Comparison of ENCODE assay signal across 9 mouse cellular contexts in the genomic region with DNA sequence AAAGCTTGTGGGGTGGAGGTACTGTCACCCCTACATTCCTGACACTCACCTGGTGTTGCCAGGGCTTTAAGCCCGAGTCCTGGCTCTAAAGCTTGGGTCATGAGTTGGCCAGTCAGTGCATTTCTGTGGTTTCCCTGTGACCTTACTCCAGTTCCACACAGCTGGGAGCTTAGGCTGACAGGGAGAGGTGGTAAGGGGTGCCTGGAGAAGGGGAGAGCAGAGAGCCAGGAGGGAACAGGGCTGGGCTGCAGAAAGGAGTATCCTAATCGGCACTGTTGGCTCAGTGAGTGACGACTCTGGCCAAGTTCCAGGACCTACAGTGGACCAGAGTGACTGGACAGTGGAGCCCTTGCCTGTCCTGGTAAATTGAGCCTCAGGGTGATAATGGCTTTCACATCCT. TPM values are rescaled to one million over a fixed set of nuclear protein-coding genes. Genes with fewer than 3 reads are reported as not detected.
A peak's percentile ranks its signal among the peaks of the same experiment; 100 is the strongest.
DNase-seq lines count a peak whose midpoint lies in the region; ATAC-seq and TF ChIP-seq lines count a peak whose summit lies in the region.
"Had no signal": no experiment of that assay in that cellular context is flagged by ENCODE, and none has a peak within 500 bp of the region (broad histone marks: within the 10 kb centered on the region; RNA-seq: fewer than 3 reads in every experiment).

No protein-coding gene starts in this region.

- peak; percentile 86 for DNase-seq in lung, embryonic 14.5 days
- DNase-seq in lung, adult 2 months = no peak
- peak; percentile 34 for DNase-seq in kidney, postnatal 0 days (ENCODE audit: low spot score)
- no peak for DNase-seq in right cerebral cortex, postnatal 25 days
- DNase-seq in spleen, adult 18-20 months = no peak

- peak overlapping the region; percentile 95 for H3K27ac ChIP-seq in lung, embryonic 14.5 days (ENCODE audit: low read depth)
- peak overlapping the region; percentile 39; the same call in 1 of the 2 replicates for H3K27ac ChIP-seq in cortical plate, adult 2 months (ENCODE audit: insufficient read depth, low read length)
- H3K27ac ChIP-seq in heart, embryonic 12.5 days (ENCODE audit: poor library complexity, severe bottlenecking) = peak overlapping the region; percentile 94
- H3K27ac ChIP-seq in kidney, postnatal 0 days = peak overlapping the region; percentile 94
- H3K27ac ChIP-seq in midbrain, embryonic 15.5 days = peak overlapping the region; percentile 44; the same call in 1 of the 2 replicates

- 15% methylated on average over 3 of the region's 3 CpGs for WGBS in lung, embryonic 14.5 days
- 11% methylated on average over 3 of the region's 3 CpGs for WGBS in lung, adult 2 months
- WGBS in heart, embryonic 12.5 days = 9% methylated on average over 3 of the region's 3 CpGs
- 14% methylated on average over 3 of the region's 3 CpGs for WGBS in kidney, postnatal 0 days
- WGBS in midbrain, embryonic 15.5 days = 42% methylated on average over 3 of the region's 3 CpGs

- peak overlapping the region; percentile 38 for H3K9ac ChIP-seq in lung, embryonic 14.5 days
- H3K9ac ChIP-seq in heart, embryonic 12.5 days = peak overlapping the region; percentile 55
- H3K9ac ChIP-seq in kidney, postnatal 0 days (ENCODE audit: low read depth, low read length) = 0 out of 2 replicates have a peak overlapping the region, but pooled peaks have one; percentile 78
- H3K9ac ChIP-seq in midbrain, embryonic 15.5 days = no peak overlapping the region

- peaks cover 10% of the 10 kb centered on the region for H3K4me1 ChIP-seq in lung, embryonic 14.5 days (ENCODE audit: insufficient read depth)
- peaks cover 5% of the 10 kb centered on the region; the same call in 1 of the 2 replicates for H3K4me1 ChIP-seq in lung, adult 2 months (ENCODE audit: control insufficient read depth, insufficient read depth, low read length)
- H3K4me1 ChIP-seq in cortical plate, adult 2 months (ENCODE audit: control insufficient read depth, insufficient read depth, low read length) = peaks cover 2% of the 10 kb centered on the region; the same call in 1 of the 2 replicates
- H3K4me1 ChIP-seq in heart, embryonic 12.5 days (replicated peaks) = peaks cover 29% of the 10 kb centered on the region
- peaks cover 4% of the 10 kb centered on the region; the same call in 1 of the 2 replicates for H3K4me1 ChIP-seq in kidney, postnatal 0 days (replicated peaks; ENCODE audit: insufficient read depth, low read length)
- peaks cover 22% of the 10 kb centered on the region for H3K4me1 ChIP-seq in midbrain, embryonic 15.5 days

- H3K36me3 ChIP-seq in lung, embryonic 14.5 days (ENCODE audit: insufficient read depth) = peaks cover 19% of the 10 kb centered on the region; the same call in 1 of the 2 replicates
- H3K36me3 ChIP-seq in heart, embryonic 12.5 days = peaks cover 19% of the 10 kb centered on the region
- peaks cover 4% of the 10 kb centered on the region; the same call in 1 of the 2 replicates for H3K36me3 ChIP-seq in kidney, postnatal 0 days (ENCODE audit: insufficient read depth, low read length)
- H3K36me3 ChIP-seq in midbrain, embryonic 15.5 days (replicated peaks) = no peaks in the 10 kb centered on the region
- H3K36me3 ChIP-seq: G1E had no signal

- no peak for TF ChIP-seq POLR2A in lung, adult 2 months (IDR thresholded peaks at IDR 0.05; ENCODE audit: borderline replicate concordance, extremely low read depth, low read depth, low read length)
- TF ChIP-seq POLR2A in cortical plate, adult 2 months (IDR thresholded peaks at IDR 0.05; ENCODE audit: extremely low read depth, insufficient read depth, low read length) = no peak

- no peak for TF ChIP-seq CTCF in lung, embryonic 14.5 days (IDR thresholded peaks at IDR 0.05; ENCODE audit: low read depth)
- no peak for TF ChIP-seq CTCF in lung, adult 2 months (IDR thresholded peaks at IDR 0.05; ENCODE audit: insufficient read depth, low read length)
- no peak for TF ChIP-seq CTCF in cortical plate, adult 2 months (IDR thresholded peaks at IDR 0.05; ENCODE audit: extremely low read depth, insufficient read depth, low read length)
- TF ChIP-seq CTCF in kidney, postnatal 0 days (IDR thresholded peaks at IDR 0.05; ENCODE audit: low read depth) = no peak

- H3K4me3 ChIP-seq in lung, embryonic 14.5 days (ENCODE audit: low read depth, low read length) = peak overlapping the region; percentile 82
- no peak overlapping the region for H3K4me3 ChIP-seq in lung, adult 2 months (replicated peaks; ENCODE audit: extremely low read depth, low read depth, low read length)
- H3K4me3 ChIP-seq in cortical plate, adult 2 months (ENCODE audit: insufficient read depth, low read length) = peak overlapping the region; percentile 56; the same call in 1 of the 2 replicates
- H3K4me3 ChIP-seq in heart, embryonic 12.5 days = peak overlapping the region; percentile 93
- 0 out of 2 replicates have a peak overlapping the region, but pooled peaks have one; percentile 1 for H3K4me3 ChIP-seq in kidney, postnatal 0 days (replicated peaks; ENCODE audit: low read depth, low read length)
- H3K4me3 ChIP-seq in midbrain, embryonic 15.5 days = no peak overlapping the region

- no peaks in the 10 kb centered on the region for H3K27me3 ChIP-seq in lung, embryonic 14.5 days (ENCODE audit: insufficient read depth, low read length)
- 0 out of 2 replicates have a peak, but pooled peaks cover 6% of the 10 kb centered on the region for H3K27me3 ChIP-seq in heart, embryonic 12.5 days (replicated peaks)
- no peaks in the 10 kb centered on the region for H3K27me3 ChIP-seq in kidney, postnatal 0 days (ENCODE audit: insufficient read depth, low read length)
- no peaks in the 10 kb centered on the region for H3K27me3 ChIP-seq in midbrain, embryonic 15.5 days (replicated peaks)

- peak; percentile 30; the same call in 1 of the 2 replicates for ATAC-seq in lung, embryonic 14.5 days (ENCODE audit: insufficient read depth)
- ATAC-seq in heart, embryonic 12.5 days (ENCODE audit: insufficient number of reproducible peaks, low FRiP score) = peak; percentile 50
- no peak; the same call in 1 of the 2 replicates for ATAC-seq in kidney, postnatal 0 days (replicated peaks; ENCODE audit: low FRiP score, low read depth)
- no peak for ATAC-seq in midbrain, embryonic 15.5 days (replicated peaks)

- H3K9me3 ChIP-seq in lung, embryonic 14.5 days (ENCODE audit: low read depth, low read length) = no peaks in the 10 kb centered on the region
- no peaks in the 10 kb centered on the region for H3K9me3 ChIP-seq in heart, embryonic 12.5 days (replicated peaks)
- H3K9me3 ChIP-seq in kidney, postnatal 0 days (replicated peaks; ENCODE audit: low read length) = no peaks in the 10 kb centered on the region
- no peaks in the 10 kb centered on the region for H3K9me3 ChIP-seq in midbrain, embryonic 15.5 days

- peak overlapping the region; percentile 91 for H3K4me2 ChIP-seq in lung, embryonic 14.5 days
- H3K4me2 ChIP-seq in heart, embryonic 12.5 days = peak overlapping the region; percentile 91
- peak overlapping the region; percentile 87 for H3K4me2 ChIP-seq in kidney, postnatal 0 days (ENCODE audit: low read length)
- peak overlapping the region; percentile 90; the same call in 1 of the 2 replicates for H3K4me2 ChIP-seq in midbrain, embryonic 15.5 days

RNA-seq across cellular contexts. Expression of gene Tmem86a, which starts 1.9 kb away (rescaled TPM):
- 31.9 and 32.1 TPM in 2 replicates for polyA plus RNA-seq in lung, embryonic 14.5 days (2014; fragmentation: Nextera tagmentation; extraction: Ambion mirVana)
- polyA plus RNA-seq in lung, adult 2 months (2012; rRNA removed) = 28.2 and 32.8 TPM in 2 replicates
- polyA plus RNA-seq in cortical plate, adult 2 months (2012; rRNA removed) = 22.5 and 22.6 TPM in 2 replicates
- polyA plus RNA-seq in heart, embryonic 12.5 days (2016; fragmentation: Nextera tagmentation; extraction: Ambion mirVana) = 19.2 and 22.0 TPM in 2 replicates
- polyA plus RNA-seq in kidney, postnatal 0 days (2015; fragmentation: Nextera tagmentation; extraction: Ambion mirVana) = 42.1 and 43.6 TPM in 2 replicates
- 28.3 and 29.3 TPM in 2 replicates for polyA plus RNA-seq in midbrain, embryonic 15.5 days (2015; fragmentation: Nextera tagmentation; extraction: Ambion mirVana)

RNA-seq across cellular contexts. Expression of gene Spty2d1, which starts 44.1 kb away (rescaled TPM):
- polyA plus RNA-seq in lung, embryonic 14.5 days (2014; fragmentation: Nextera tagmentation; extraction: Ambion mirVana) = 23.6 and 23.8 TPM in 2 replicates
- polyA plus RNA-seq in lung, adult 2 months (2012; rRNA removed) = 5.2 and 5.6 TPM in 2 replicates
- polyA plus RNA-seq in cortical plate, adult 2 months (2012; rRNA removed) = 6.8 and 7.2 TPM in 2 replicates
- 19.4 and 19.8 TPM in 2 replicates for polyA plus RNA-seq in heart, embryonic 12.5 days (2016; fragmentation: Nextera tagmentation; extraction: Ambion mirVana)
- 13.7 and 15.9 TPM in 2 replicates for polyA plus RNA-seq in kidney, postnatal 0 days (2015; fragmentation: Nextera tagmentation; extraction: Ambion mirVana)
- polyA plus RNA-seq in midbrain, embryonic 15.5 days (2015; fragmentation: Nextera tagmentation; extraction: Ambion mirVana) = 7.1 and 8.1 TPM in 2 replicates

Comparison
In these comparisons a context has a peak if more than half of its experiments do, and no peak if none do; other contexts are left out.
1. DNase-seq: peak in lung, embryonic 14.5 days (single experiment) and kidney, postnatal 0 days (single experiment); none in lung, adult 2 months (single experiment), right cerebral cortex, postnatal 25 days (single experiment) and spleen, adult 18-20 months (0 of 2).
2. H3K4me3 ChIP-seq: peak in lung, embryonic 14.5 days (single experiment), cortical plate, adult 2 months (single experiment), heart, embryonic 12.5 days (single experiment) and kidney, postnatal 0 days (single experiment); none in lung, adult 2 months (single experiment) and midbrain, embryonic 15.5 days (single experiment).
3. ATAC-seq: peak in lung, embryonic 14.5 days (single experiment) and heart, embryonic 12.5 days (single experiment); none in kidney, postnatal 0 days (single experiment) and midbrain, embryonic 15.5 days (single experiment).
4. H3K27ac ChIP-seq: peak in every context shown above with its lines; median percentile 95 in lung, embryonic 14.5 days; 94 in heart, embryonic 12.5 days; 94 in kidney, postnatal 0 days; 44 in midbrain, embryonic 15.5 days; 39 in cortical plate, adult 2 months.
5. Peak in every context shown above with its lines, with median percentiles within 50 percentile points of each other: H3K4me2 ChIP-seq.